In the genomic region with DNA sequence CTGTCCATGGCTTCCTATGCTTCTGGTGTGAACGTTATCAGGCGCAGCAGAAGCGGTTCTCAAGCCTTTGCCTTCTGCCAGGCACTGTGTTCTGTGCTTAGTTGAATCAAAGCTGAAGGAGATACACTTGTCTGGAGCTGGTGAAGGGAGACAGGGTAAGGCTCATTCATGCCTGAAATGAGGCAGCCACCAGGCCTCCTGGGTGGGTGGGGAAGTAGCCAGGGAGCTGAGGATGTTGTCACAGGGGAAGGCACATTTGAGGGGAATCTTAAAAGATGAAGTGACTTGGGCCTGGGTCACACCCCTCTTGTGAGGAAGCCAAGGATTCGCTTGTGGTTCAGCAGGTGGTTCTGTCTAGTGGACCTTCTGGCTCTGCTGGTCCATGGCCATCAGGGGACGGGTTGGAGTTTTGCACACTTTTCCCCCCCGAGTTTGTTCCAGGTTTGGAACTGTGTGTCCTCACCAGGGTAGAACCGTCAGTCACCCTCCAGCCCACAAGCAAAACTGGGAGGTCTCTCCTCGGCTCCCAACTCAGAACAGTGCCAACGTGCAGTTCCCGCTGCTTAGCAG, we compare ENCODE assay signal across 8 mouse cellular contexts. TPM values are rescaled to one million over a fixed set of nuclear protein-coding genes. Genes with fewer than 3 reads are reported as not detected.
DNase-seq lines count a peak whose midpoint lies in the region; ATAC-seq lines count a peak whose summit lies in the region.

No protein-coding gene starts in this region.

- no peaks in the 10 kb centered on the region for H3K36me3 ChIP-seq in lung, embryonic 16.5 days (ENCODE audit: control insufficient read depth, insufficient read depth, low read length)
- no peaks in the 10 kb centered on the region for H3K36me3 ChIP-seq in forebrain, embryonic 10.5 days (replicated peaks)
- no peaks in the 10 kb centered on the region for H3K36me3 ChIP-seq in limb, embryonic 11.5 days (ENCODE audit: control insufficient read depth, insufficient read depth, low read length)
- H3K36me3 ChIP-seq in neural tube, embryonic 15.5 days = no peaks in the 10 kb centered on the region

- no peak overlapping the region for H3K27ac ChIP-seq in lung, embryonic 16.5 days (ENCODE audit: low read length)
- no peak overlapping the region for H3K27ac ChIP-seq in forebrain, embryonic 10.5 days
- H3K27ac ChIP-seq in limb, embryonic 11.5 days (replicated peaks; ENCODE audit: low read depth, low read length) = no peak overlapping the region
- H3K27ac ChIP-seq in neural tube, embryonic 15.5 days (replicated peaks) = no peak overlapping the region

- H3K9me3 ChIP-seq in lung, embryonic 16.5 days (ENCODE audit: control insufficient read depth, low read length) = no peaks in the 10 kb centered on the region
- no peaks in the 10 kb centered on the region for H3K9me3 ChIP-seq in forebrain, embryonic 10.5 days
- no peaks in the 10 kb centered on the region for H3K9me3 ChIP-seq in limb, embryonic 11.5 days (ENCODE audit: control insufficient read depth, low read length)
- H3K9me3 ChIP-seq in neural tube, embryonic 15.5 days (replicated peaks) = no peaks in the 10 kb centered on the region

- H3K27me3 ChIP-seq in lung, embryonic 16.5 days (ENCODE audit: control insufficient read depth, insufficient read depth, low read depth, low read length) = no peaks in the 10 kb centered on the region
- peaks cover 15% of the 10 kb centered on the region for H3K27me3 ChIP-seq in forebrain, embryonic 10.5 days (ENCODE audit: poor library complexity, severe bottlenecking)
- no peaks in the 10 kb centered on the region for H3K27me3 ChIP-seq in limb, embryonic 11.5 days (ENCODE audit: control insufficient read depth, insufficient read depth, low read length)
- no peaks in the 10 kb centered on the region for H3K27me3 ChIP-seq in neural tube, embryonic 15.5 days (replicated peaks)

- H3K4me2 ChIP-seq in lung, embryonic 16.5 days (ENCODE audit: low read depth, low read length) = peak overlapping the region; percentile 78
- H3K4me2 ChIP-seq in limb, embryonic 11.5 days (ENCODE audit: low read depth, severe bottlenecking) = peak overlapping the region; percentile 66
- H3K4me2 ChIP-seq in neural tube, embryonic 15.5 days = peak overlapping the region; percentile 83

- ATAC-seq in lung, embryonic 16.5 days (ENCODE audit: low read depth) = no peak
- no peak for ATAC-seq in limb, embryonic 11.5 days (ENCODE audit: insufficient number of reproducible peaks, low FRiP score, low TSS enrichment, low read depth)
- ATAC-seq in neural tube, embryonic 15.5 days (ENCODE audit: low FRiP score) = no peak

- H3K4me3 ChIP-seq in lung, embryonic 16.5 days (ENCODE audit: low read length) = peak overlapping the region; percentile 14
- H3K4me3 ChIP-seq in forebrain, embryonic 10.5 days = peak overlapping the region; percentile 72
- peak overlapping the region; percentile 10; the same call in 1 of the 2 replicates for H3K4me3 ChIP-seq in limb, embryonic 11.5 days (ENCODE audit: low read depth, low read length)
- H3K4me3 ChIP-seq in neural tube, embryonic 15.5 days (replicated peaks) = peak overlapping the region; percentile 75

- 53% methylated on average over 10 of the region's 10 CpGs for WGBS in lung, embryonic 16.5 days
- 85% methylated on average over 10 of the region's 10 CpGs for WGBS in forebrain, embryonic 10.5 days
- 85% methylated on average over 10 of the region's 10 CpGs for WGBS in limb, embryonic 11.5 days
- 79% methylated on average over 10 of the region's 10 CpGs for WGBS in neural tube, embryonic 15.5 days

- peaks cover 50% of the 10 kb centered on the region for H3K4me1 ChIP-seq in lung, embryonic 16.5 days (replicated peaks; ENCODE audit: control insufficient read depth, insufficient read depth, low read length)
- peaks cover 67% of the 10 kb centered on the region for H3K4me1 ChIP-seq in forebrain, embryonic 10.5 days
- H3K4me1 ChIP-seq in limb, embryonic 11.5 days (ENCODE audit: control insufficient read depth, insufficient read depth, low read length) = peaks cover 30% of the 10 kb centered on the region
- peaks cover 70% of the 10 kb centered on the region for H3K4me1 ChIP-seq in neural tube, embryonic 15.5 days

- DNase-seq in lung, adult 18-20 months = no peak
- DNase-seq in forebrain, embryonic 10.5 days (ENCODE audit: extremely low spot score, low spot score) = no peak
- DNase-seq in limb, embryonic 11.5 days (ENCODE audit: low spot score) = no peak
- no peak for DNase-seq in adrenal gland, postnatal 4 days (ENCODE audit: low spot score in 2 of 2)
- DNase-seq in lung, postnatal 36 days = no peak
- no peak for DNase-seq in ovary, postnatal 36 days (ENCODE audit: low spot score)

- peak overlapping the region; percentile 1; the same call in 1 of the 2 replicates for H3K9ac ChIP-seq in lung, embryonic 16.5 days (ENCODE audit: low read length)
- peak overlapping the region; percentile 30; the same call in 1 of the 2 replicates for H3K9ac ChIP-seq in limb, embryonic 11.5 days (ENCODE audit: low read length)
- no peak overlapping the region for H3K9ac ChIP-seq in neural tube, embryonic 15.5 days (replicated peaks)

RNA-seq across cellular contexts. Expression of a gene that starts 1.9 kb away (rescaled TPM):
- polyA plus RNA-seq in lung, embryonic 16.5 days (2015; fragmentation: Nextera tagmentation; extraction: Ambion mirVana) = 12.3 and 13.0 TPM in 2 replicates
- 14.5 and 15.5 TPM in 2 replicates for polyA plus RNA-seq in forebrain, embryonic 10.5 days (2016; fragmentation: Nextera tagmentation; extraction: Ambion mirVana)
- 16.0 and 16.3 TPM in 2 replicates for polyA plus RNA-seq in limb, embryonic 11.5 days (2014; fragmentation: Nextera tagmentation; extraction: Ambion mirVana)
- polyA plus RNA-seq in neural tube, embryonic 15.5 days (2015; fragmentation: Nextera tagmentation; extraction: Ambion mirVana) = 10.6 and 15.0 TPM in 2 replicates
- 1 to 10 TPM; 4.3 to 5.2 TPM for total RNA-seq in adrenal gland, postnatal 4 days (2021)

RNA-seq across cellular contexts. Expression of a gene that starts 28.2 kb away (rescaled TPM):
- polyA plus RNA-seq in lung, embryonic 16.5 days (2015; fragmentation: Nextera tagmentation; extraction: Ambion mirVana) = 45.6 and 48.5 TPM in 2 replicates
- polyA plus RNA-seq in forebrain, embryonic 10.5 days (2016; fragmentation: Nextera tagmentation; extraction: Ambion mirVana) = 59.6 and 60.5 TPM in 2 replicates
- 29.3 and 36.4 TPM in 2 replicates for polyA plus RNA-seq in limb, embryonic 11.5 days (2014; fragmentation: Nextera tagmentation; extraction: Ambion mirVana)
- 69.4 and 73.6 TPM in 2 replicates for polyA plus RNA-seq in neural tube, embryonic 15.5 days (2015; fragmentation: Nextera tagmentation; extraction: Ambion mirVana)
- total RNA-seq in adrenal gland, postnatal 4 days (2021) = 10 to 100 TPM; 25.3 to 31.2 TPM

RNA-seq across cellular contexts. Expression of a gene that starts 38.4 kb away (rescaled TPM):
- polyA plus RNA-seq in lung, embryonic 16.5 days (2015; fragmentation: Nextera tagmentation; extraction: Ambion mirVana) = 3.5 and 4.4 TPM in 2 replicates
- polyA plus RNA-seq in forebrain, embryonic 10.5 days (2016; fragmentation: Nextera tagmentation; extraction: Ambion mirVana) = 2.9 and 3.0 TPM in 2 replicates
- polyA plus RNA-seq in limb, embryonic 11.5 days (2014; fragmentation: Nextera tagmentation; extraction: Ambion mirVana) = 4.8 and 6.0 TPM in 2 replicates
- polyA plus RNA-seq in neural tube, embryonic 15.5 days (2015; fragmentation: Nextera tagmentation; extraction: Ambion mirVana) = 3.1 and 4.5 TPM in 2 replicates
- total RNA-seq in adrenal gland, postnatal 4 days (2021) = 10 to 100 TPM; 44.1 to 45.1 TPM

Comparison
In these comparisons a context has a peak if more than half of its experiments do, and no peak if none do; other contexts are left out.
1. H3K4me3 ChIP-seq: peak in every context shown above with its lines; median percentile 75 in neural tube, embryonic 15.5 days; 72 in forebrain, embryonic 10.5 days; 14 in lung, embryonic 16.5 days; 10 in limb, embryonic 11.5 days.